22 mouse cellular contexts compared by ENCODE assay signal in genomic region chr2:180307680-180308079, GRCm38 (mm10). TPM values are rescaled to one million over a fixed set of nuclear protein-coding genes. Genes with fewer than 3 reads are reported as not detected.
"Had no signal": no experiment of that assay in that cellular context is flagged by ENCODE, and none has a peak within 500 bp of the region (broad histone marks: within the 10 kb centered on the region; RNA-seq: fewer than 3 reads in every experiment).

No protein-coding gene starts in this region.

- H3K4me2 ChIP-seq: limb, embryonic 13.5 days; liver, embryonic 15.5 days; midbrain, embryonic 11.5 days; midbrain, embryonic 15.5 days; neural tube, embryonic 12.5 days; stomach, embryonic 15.5 days had no signal

- H3K27me3 ChIP-seq: limb, embryonic 13.5 days; liver, embryonic 15.5 days; midbrain, embryonic 15.5 days; neural tube, embryonic 12.5 days; stomach, embryonic 15.5 days had no signal

- H3K4me3 ChIP-seq: limb, embryonic 13.5 days; liver, embryonic 15.5 days; midbrain, embryonic 15.5 days; neural tube, embryonic 12.5 days; stomach, embryonic 15.5 days had no signal

- ATAC-seq: intestine, postnatal 0 days; midbrain, embryonic 15.5 days had no signal

- H3K27ac ChIP-seq: limb, embryonic 13.5 days; liver, embryonic 15.5 days; midbrain, embryonic 15.5 days; neural tube, embryonic 12.5 days had no signal

- H3K9me3 ChIP-seq: liver, embryonic 15.5 days; midbrain, embryonic 15.5 days; neural tube, embryonic 12.5 days; stomach, embryonic 15.5 days had no signal

- H3K4me1 ChIP-seq: limb, embryonic 13.5 days; liver, embryonic 15.5 days; midbrain, embryonic 15.5 days; neural tube, embryonic 12.5 days had no signal

- DNase-seq: kidney, adult 8-10 months; kidney, postnatal 36 days; layer of hippocampus, adult 9-11 months; layer of hippocampus, postnatal 36 days; left cerebral cortex, postnatal 4 days; right cerebral cortex, postnatal 4 days; thymus, adult 2 months; thymus, postnatal 25 days had no signal

- H3K36me3 ChIP-seq: limb, embryonic 13.5 days; liver, embryonic 15.5 days; midbrain, embryonic 15.5 days; neural tube, embryonic 12.5 days; stomach, embryonic 15.5 days had no signal

- H3K9ac ChIP-seq: limb, embryonic 13.5 days; liver, embryonic 15.5 days; midbrain, embryonic 15.5 days; neural tube, embryonic 12.5 days; stomach, embryonic 15.5 days had no signal

RNA-seq across cellular contexts. Expression of gene Rbbp8nl, which starts 18.0 kb away (rescaled TPM):
- total RNA-seq: layer of hippocampus, adult 18-20 months; layer of hippocampus, postnatal 36 days; left cerebral cortex, postnatal 4 days; liver, adult 2 months; megakaryocyte progenitor cell, adult 5-6 weeks; monocyte, adult 5-6 weeks; neutrophil, adult 5-6 weeks had no signal
- polyA plus RNA-seq: liver, adult 2 months; liver, embryonic 15.5 days; midbrain, embryonic 11.5 days; midbrain, embryonic 15.5 days; spleen, adult 2 months; testis, adult 2 months had no signal

RNA-seq across cellular contexts. Expression of gene Gata5, which starts 26.8 kb away (rescaled TPM):
- total RNA-seq: layer of hippocampus, adult 18-20 months; layer of hippocampus, postnatal 36 days; left cerebral cortex, postnatal 4 days; megakaryocyte progenitor cell, adult 5-6 weeks; monocyte, adult 5-6 weeks; neutrophil, adult 5-6 weeks had no signal
- polyA plus RNA-seq: midbrain, embryonic 11.5 days; midbrain, embryonic 15.5 days; neural tube, embryonic 12.5 days had no signal
